Mouse (Mus musculus) 3134 (cell line): ENCODE measurements around the gene Tmem108.

ENCODE experiments used
- DNase-seq: peaks from one replicate; pipeline ENCODE4 v3.0.0-alpha.2; 2011; ENCODE audit warnings: low spot score; ENCODE audit not compliant: insufficient read length; ENCODE audit errors: extremely low read depth

Gene Tmem108

GRCm38 (mm10) chr9:103557085-103557484 lies 204.6 kb downstream of the Tmem108 start:
- no peak for DNase-seq

- no peak for DNase-seq
Measured at GRCm38 (mm10) chr9:103555334-103555733, 206.3 kb downstream of the Tmem108 start.

DNA sequence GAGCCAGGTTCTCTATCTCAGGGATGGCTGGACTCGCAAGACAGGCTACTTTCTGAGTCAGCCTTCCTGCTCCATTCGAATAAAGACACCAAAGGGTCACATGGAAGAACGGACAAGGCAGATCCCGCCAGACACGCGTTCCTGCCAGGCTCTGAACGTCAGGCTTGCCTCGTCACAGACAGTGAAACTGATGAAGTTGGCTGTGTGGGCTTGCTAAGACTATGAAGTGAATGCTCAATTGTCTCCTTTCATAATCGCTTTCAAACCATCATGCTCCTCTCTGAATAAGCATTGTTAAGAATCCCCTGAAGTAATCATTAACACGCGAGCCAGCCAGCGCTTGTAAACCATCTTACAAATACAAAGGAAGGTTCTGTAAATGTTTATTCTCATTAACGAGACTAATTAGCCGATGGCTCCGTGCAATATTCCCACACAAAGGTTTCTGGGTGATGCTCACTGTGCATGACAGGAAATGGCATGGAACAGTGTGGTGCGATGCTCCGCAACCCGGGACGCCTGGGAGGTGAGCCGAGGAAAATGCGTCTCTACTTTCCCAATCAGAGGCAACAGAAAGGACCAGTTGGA lies 210.9 kb downstream of the Tmem108 start:
- DNase-seq: no peak

- DNase-seq: no peak
Measured at GRCm38 (mm10) chr9:103549178-103549577, 212.5 kb downstream of the Tmem108 start.

GRCm38 (mm10) chr9:103548606-103549005 lies 213.0 kb downstream of the Tmem108 start:
- no peak for DNase-seq

DNA sequence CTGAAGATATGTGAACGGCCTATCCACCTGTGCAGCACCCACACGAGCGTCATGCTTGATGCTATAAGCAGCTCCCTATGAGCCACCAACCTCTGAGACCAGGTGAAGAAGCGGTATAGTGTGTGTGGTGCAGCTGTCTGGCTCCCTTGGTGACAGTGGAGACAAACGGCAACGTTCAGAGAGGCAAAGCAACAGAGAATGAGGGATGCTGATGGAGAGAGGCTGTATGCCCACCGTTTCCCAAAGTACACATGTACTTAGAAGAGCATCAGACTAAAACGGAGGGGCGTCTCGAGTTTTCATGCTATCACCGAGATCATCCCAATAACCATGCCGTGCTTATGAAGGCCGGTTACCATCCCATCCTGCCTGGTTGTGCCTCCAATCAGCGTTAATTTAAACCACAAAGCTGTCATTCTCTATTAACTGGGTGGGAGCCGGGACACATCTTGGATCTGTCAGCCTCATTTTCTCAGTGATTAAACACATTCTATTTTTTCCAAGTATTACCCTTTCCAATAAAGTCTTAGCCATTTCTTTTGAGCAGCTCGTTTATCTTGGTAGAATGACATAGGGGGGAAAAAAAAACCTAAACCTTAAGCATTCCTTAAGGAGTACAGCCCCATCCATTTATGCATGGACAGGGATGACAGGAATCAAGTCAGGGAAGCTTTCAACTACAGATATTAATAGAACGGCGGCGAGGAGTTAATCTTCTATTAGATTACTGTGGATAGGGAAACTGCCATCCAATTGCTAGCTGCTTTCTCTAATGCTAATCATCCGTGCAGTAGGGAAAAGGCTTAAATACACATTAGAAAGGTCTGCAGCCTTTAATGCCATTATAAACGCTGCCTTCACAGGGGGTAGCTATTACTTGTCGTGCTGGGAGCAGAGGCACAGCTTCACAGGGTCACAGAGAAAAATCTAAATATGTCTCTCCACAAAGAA lies 214.7 kb downstream of the Tmem108 start:
- DNase-seq: no peak

GRCm38 (mm10) chr9:103545729-103546128 lies 215.9 kb downstream of the Tmem108 start:
- DNase-seq: no peak

GRCm38 (mm10) chr9:103545271-103545670 lies 216.4 kb downstream of the Tmem108 start:
- no peak for DNase-seq

GRCm38 (mm10) chr9:103544599-103544998 lies 217.0 kb downstream of the Tmem108 start:
- DNase-seq: no peak

DNA sequence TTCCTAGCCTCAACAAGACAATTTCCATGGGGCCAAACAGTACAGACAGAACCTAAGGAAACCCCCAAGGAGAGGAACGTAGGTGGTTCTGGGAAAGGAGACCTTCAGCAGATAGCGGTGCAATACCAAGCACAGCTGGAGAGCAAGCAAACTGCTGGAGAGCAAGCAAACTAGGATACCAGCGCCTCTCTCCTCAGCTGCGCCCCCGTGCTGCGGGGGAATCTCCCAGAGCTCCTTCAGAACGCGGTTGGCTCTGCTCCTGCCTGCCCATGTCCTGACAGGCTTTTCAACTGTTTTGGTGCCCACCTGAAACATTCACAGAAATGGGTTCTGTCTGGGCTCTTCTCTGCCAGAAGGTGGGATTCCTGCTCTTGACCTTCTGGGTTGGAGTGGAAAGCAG lies 221.1 kb downstream of the Tmem108 start:
- DNase-seq: no peak

DNA sequence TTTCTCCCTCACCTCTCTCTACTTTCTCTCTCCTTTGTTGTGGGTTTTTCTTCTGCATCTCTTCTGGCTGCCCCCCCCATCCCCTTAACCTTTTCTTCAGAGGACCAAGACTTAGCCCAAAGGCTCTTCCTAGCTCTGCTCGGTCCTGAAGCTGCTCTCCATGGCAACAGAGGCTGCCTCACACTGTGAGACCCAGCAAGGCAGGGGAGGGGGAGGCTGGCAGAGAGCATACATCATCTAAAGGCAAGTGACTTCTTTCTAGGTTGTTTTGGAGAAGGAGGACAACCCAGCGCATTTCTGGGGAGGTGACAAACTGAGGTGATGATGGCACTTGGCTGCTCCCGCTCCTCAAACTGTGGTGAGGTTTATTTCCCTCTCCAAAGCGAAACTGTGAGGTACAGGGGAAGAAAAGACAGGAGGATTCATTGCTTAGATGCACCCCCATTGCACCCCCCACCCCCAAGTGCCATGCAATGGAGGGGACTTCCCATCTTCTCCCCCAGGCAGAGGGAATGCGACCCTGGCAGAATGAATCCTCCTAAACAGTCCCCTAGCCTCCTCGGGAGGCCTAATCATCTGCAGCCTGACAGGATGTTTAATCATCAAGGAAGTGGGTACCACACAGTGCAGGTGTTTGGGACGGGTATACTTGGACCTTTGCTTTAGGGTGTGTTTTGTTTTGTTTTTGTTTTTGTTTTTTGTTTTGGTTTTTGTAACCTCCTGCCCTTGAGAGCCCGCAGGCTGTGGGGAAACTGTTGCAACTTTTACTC lies 223.4 kb downstream of the Tmem108 start:
- no peak for DNase-seq

GRCm38 (mm10) chr9:103536059-103536634 lies 225.5 kb downstream of the Tmem108 start:
- DNase-seq: no peak

- DNase-seq: no peak
Measured at GRCm38 (mm10) chr9:103525041-103525537, 236.5 kb downstream of the Tmem108 start.

DNA sequence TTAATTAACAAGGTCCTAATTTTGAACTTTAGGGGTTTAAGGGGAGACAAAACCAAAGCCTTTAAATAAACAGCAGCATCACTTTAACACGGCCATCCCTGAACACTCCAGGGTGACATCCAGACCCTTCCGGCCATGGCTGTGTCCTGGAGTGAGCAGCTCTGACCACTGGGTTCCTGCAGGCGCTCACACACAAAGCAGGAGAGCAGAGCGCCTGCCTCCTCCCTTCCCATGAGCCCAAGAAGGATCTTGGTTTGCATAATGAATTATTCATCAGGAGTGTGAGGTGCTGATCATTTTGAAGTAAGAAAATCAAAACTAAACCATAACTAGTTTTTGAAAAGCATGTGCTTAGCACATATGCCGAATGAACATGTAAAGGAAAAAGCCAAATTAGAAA lies 237.0 kb downstream of the Tmem108 start:
- DNase-seq: no peak

GRCm38 (mm10) chr9:103523742-103524403 lies 237.8 kb downstream of the Tmem108 start:
- DNase-seq: no peak

GRCm38 (mm10) chr9:103523008-103523407 lies 238.6 kb downstream of the Tmem108 start:
- DNase-seq: no peak

- DNase-seq: no peak
Measured at GRCm38 (mm10) chr9:103513884-103514283, 247.8 kb downstream of the Tmem108 start.

DNA sequence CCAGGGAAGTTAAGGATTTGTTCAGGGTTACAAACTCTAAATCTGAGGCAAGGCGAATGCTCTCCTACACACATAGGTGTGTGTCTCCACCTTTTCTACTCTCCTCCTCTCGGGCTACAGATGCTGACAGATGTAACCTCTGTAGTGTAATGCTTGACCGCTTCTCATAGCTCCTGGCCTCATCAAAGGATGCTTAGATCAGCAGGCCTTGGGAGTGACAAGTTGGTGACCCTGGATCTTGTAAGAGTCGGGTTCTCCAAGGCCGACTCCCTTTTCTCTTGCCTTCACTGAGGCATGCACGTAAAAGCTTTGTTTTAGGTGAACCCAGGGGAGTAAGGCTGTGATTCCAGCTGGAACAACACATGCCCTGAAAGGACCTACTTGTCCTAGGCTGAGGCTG lies 249.4 kb downstream of the Tmem108 start:
- no peak for DNase-seq

GRCm38 (mm10) chr9:103506968-103507584 lies 254.6 kb downstream of the Tmem108 start:
- DNase-seq: no peak

DNA sequence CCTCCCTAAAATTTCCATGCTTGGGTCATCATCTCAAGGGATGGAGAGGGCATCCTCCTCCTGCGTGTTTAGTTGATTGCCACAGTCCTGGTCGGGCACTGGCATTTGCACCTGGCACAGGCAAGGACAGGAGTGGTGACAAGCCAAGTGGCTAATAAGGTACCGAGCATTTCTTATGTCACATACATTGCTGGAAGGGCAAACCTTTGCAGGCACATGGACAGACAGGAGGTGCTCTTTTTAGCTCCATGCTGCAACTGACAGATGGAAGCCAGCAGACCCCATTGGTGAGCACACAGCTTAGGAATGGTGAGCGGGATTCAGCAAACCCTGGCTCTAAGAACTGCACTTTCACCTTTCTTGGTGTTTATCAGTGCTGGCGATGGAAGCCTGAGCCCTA lies 256.6 kb downstream of the Tmem108 start:
- DNase-seq: no peak
